Mouse (Mus musculus) thymus, postnatal 14 days (tissue): ENCODE results near the gene 2700049A03Rik.

Experiments
- DNase-seq: peaks from one replicate; pipeline ENCODE4 v3.0.0; 2021

The 2700049A03Rik gene

GRCm38 (mm10) chr12:71274519-71275237, 138.0 kb downstream of the 2700049A03Rik start:
- peak; percentile 67 for DNase-seq

GRCm38 (mm10) chr12:71275906-71276595, 139.4 kb downstream of the 2700049A03Rik start:
- no peak for DNase-seq

GRCm38 (mm10) chr12:71279521-71280262, 143.0 kb downstream of the 2700049A03Rik start:
- no peak for DNase-seq

GRCm38 (mm10) chr12:71281201-71281768, 144.6 kb downstream of the 2700049A03Rik start:
- no peak for DNase-seq

GRCm38 (mm10) chr12:71285399-71285798, 148.8 kb downstream of the 2700049A03Rik start:
- DNase-seq = no peak

GRCm38 (mm10) chr12:71290460-71290859, 153.8 kb downstream of the 2700049A03Rik start:
- no peak for DNase-seq
